Mouse (Mus musculus) embryo, embryonic 11 days (tissue): Measurements from ENCODE around the gene Slc9a8.
"Not testable (repeated sequence)": the region's sequence is repeated elsewhere in the genome, so short reads cannot be mapped to it uniquely, and the experiment has no call there.

Experiments
- DNase-seq: peaks from one replicate; pipeline ENCODE4 v3.0.0-alpha.2; 2015

Slc9a8 gene

DNA sequence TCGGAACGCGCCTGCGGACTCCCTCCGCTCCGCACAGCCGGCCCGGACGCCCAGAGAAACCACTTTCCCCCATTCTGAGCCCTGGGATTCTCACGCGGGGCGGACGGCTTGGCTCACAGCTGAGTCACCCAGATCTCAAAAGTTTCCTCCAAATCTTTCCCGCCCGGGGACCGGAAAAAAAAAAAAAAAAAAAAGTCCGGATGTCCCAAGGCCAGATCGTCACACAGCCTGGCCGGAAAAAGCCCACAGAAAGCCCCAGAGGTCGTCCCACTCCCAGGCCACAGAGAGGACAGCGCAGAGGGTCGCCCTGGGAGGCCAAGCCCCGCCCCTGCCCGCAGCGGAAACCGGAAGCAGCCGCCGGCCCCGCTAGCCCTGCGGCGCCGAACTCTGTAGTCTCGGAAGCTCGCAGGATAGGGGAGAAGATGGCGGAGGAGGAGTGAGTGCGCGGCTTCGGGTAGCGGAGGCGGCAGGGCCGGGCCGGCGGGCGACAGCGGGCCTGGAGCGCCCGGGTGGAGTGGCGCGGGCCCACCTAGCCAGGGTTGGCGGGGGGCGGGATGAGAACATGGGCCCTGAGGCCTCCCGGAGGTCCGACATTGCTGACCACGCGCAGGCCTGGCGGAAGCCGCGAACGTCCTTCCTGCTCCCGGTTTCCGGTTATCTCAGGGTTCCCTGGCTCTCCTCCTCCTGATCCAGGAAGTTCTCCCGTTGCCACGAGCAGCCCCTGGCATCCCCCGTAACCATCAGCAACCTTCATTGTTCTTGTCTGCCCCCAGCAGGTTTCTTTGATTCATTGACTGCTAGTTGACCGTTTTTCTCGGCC is at the start of gene Slc9a8:
Slc9a8 (plus strand) TSS at position 383 of the 820 bp plus-strand sequence.
- peak; percentile 96 for DNase-seq

DNA sequence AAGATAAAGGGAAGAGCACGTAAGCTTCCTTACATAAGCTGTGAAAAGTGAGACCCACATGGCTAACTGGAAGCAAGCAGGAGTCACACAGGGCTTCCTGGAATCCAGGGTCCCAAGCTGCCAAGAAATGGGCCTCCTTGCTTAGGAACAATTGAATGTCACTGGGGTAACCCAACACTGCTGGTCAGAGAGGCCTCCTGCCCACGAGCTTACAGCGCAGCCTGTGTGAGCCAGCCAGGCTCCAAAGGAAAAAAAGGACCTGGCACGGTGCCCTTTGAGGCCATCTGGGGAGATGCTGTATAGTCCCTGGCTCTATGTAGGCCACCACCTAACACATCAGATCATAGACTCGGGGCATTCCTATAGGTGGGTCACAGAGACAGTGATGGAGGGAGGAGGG is 48.2 kb upstream of the Slc9a8 start:
- DNase-seq = no peak

DNA sequence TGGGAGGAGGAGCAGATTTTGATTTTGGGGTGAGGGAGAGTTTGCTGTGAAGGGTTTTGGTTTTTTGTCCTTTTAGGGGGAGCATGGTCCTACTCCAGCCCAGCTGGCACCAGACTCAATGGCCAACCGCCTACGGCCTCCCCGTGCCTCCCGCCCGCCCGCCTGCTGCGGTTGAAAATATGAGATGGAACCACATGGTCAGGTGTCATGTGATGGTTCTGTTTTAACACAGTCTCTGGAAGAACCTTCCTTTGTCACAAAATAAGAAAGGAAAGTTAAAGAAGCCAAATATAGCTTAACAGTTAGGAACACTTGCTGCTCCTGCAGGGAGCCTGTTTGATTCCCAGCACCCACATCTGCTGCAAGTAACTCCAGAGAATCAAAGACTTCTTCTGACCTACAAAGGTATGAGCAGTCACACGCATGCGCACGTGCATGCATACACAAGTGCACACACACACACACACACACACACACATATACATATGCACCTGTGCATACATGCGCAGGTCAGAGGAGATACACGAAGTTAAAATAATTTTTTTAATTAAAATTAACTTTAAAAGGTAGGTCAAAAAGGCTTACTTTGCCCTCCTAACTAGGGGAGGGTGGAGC is 47.2 kb upstream of the Slc9a8 start:
- DNase-seq = no peak

DNA sequence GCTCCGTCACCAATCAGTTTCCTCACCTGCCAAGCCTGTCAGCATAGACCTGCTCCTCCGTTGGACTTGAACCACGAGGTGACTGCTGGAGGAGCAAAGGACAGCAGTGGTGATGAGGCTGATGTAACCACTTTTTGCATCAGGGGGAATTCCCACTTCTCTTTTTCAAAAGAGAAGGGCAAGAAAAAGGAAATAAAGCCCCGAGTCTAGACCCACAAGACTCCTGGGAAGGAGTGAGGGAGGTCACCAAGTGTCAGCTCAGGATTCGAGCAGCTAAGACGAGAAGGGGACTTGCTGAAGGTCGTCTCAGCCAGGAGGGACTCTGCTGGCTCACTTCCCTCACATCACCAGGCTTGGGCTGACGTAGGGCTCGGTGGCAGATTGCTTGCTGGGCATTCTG is 46.4 kb upstream of the Slc9a8 start:
- no peak for DNase-seq

DNA sequence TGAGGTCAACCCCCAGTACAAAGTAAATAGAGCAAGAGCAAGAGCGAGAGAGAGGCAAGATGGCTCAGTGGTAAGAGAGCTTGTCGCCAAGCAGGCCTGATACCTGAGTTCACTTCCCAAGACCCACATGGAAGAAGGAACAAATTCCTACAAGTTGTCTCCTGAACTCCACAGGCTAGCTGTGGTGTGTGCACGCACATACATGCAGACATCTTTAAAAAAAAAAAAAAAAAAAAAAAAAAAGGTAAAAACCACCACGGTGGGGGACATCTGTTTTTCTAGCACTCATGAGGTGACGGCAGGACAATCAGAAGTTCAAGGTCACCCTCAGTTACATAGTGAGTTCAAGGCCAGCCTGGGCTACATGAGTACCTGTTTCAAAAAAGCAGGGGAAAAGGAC is 45.8 kb upstream of the Slc9a8 start:
- DNase-seq = no peak

DNA sequence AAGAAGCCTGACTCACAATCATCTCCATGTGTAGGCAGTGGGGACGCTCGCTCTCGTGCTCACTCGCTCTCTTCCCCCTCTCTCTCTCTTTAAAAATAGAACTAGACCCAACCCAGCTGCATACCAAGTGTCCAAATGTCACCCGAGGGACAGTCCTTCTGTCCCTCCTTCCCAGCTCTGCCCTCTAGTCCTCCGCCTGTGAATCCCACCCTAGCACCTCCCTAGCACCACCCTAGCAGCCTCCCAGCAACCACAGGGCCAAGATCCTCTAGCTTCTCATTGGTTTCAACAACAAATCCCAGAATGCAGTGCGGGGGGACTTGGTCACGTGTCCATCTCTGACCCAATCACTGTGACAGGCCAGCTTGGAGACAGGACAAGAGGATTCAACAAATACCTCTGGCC is 45.4 kb upstream of the Slc9a8 start:
- DNase-seq = no peak

DNA sequence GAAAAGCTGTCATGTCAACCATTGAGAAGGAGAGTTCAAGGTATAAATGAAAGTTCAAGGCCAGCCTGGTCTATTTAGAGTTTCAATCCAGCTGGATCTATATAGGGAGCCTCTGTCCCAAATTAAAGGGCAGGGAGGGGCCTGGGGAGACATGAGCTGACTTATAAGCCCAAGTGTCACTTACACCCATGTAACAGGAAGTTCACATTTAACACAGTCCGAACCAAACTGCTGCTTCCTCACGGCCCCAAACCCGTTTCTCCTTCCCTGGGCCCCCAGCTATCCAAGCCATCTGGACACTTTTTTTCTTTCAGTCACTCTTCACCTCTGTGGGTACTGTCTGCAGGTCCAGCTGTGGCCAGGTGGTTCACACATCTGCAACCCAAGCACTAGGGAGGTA is 43.8 kb upstream of the Slc9a8 start:
- DNase-seq = no peak

DNA sequence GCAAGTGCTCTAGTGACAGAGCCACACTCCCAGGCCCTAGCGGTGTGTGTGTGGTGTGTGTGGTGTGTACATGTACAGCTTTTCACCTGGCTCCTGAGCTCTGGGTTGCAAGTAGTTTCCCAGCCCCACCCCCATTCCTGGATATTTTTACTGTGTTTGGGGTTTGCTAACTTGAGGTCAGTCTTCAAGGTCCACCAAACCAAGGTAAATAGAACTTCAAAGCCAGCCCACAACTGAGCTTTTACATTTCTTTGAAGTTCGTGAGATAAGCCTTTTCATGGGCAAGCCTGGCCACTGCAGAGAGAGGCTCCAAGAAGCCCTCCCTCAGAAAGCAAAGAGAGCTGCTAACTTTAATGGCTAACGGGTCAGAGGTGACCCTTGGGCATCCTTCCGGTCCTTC is 42.5 kb upstream of the Slc9a8 start:
- DNase-seq = no peak

DNA sequence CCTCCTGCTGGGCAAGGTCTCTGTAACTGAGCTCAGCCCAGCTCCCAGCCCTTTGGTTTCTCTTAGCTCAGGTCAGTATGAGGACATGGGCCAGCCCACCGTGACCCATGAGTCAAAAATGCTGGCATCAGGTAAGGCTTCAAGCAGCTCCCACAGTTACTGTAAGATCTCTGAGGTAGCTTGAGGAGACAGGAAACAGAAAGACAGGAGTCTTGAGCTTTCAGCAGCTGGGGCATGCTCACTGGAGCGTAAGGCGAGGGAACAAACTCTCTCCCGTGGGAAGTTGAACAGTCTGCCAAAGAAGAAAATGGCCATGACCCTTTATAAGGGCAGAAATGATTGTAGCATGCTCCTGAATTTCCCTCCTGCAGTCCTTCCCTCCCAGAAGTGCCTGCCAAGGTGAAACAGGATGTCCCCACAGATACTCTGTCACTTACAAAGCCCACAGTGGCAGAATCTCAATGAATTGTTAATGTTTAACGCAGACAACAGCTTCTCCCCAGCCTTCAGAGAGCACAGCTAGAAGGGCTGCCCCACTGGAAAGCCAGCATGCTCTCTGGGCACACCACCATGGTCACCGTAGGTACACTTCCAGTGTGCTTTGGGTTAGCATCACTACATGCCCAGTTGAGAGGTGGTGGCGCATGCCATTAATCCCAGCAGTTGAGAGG is 40.8 kb upstream of the Slc9a8 start:
- DNase-seq = no peak

DNA sequence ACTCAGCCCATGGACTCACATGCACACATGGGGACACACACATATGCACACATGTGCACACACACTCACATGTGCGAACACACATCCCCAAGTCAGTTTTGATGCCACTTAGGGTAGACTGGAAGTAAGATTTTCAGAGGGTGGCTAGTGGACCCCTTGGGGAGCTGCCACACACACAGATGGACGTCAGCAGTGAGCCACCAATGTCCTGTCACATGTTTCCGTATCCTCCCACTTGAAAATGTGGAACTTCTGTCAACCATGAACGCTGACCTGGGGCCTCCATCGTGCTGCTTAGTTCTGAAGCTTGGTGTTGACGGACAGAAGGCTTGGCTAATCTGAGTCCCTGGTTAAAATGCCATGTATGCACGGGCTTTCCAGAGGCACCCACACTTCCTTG is 39.9 kb upstream of the Slc9a8 start:
- no peak for DNase-seq

DNA sequence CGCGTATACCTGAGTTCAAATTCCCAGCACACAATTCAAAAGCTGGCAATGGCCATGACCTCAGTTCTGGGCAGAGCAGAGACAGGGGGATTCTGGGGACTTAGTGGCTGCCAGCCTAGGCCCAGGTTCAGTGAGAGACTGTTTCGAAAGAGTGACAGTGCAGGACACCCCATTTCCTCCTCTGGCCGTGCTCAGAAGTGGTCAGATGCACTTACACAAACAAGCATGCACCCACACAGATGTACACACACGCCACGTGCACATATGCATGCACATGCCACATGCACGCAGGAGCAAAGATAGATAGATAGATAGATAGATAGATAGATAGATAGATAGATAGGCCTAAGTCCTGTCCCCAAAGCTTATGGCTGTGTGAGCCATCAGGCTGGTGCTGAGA is 39.1 kb upstream of the Slc9a8 start:
- no peak for DNase-seq

DNA sequence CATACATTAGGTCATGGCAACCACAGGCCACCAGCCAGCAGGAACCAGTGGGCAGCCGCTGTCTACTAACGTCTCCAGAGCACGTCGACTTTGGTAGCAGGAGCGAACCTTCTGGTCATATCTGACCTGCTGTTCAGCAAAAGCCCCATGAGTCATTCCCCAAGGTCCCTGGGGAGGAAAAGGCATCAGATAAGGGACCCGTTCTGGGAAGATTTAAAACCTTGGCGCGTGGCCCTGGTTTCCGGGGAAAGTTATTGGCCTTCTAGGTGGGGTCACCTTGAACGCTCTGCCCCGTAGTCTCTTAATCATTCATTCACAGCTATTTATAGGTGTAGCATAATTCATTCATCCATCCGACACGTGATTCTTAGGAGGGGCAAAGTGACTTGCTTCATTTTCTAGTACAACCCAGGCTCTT is 37.8 kb upstream of the Slc9a8 start:
- no peak for DNase-seq

DNA sequence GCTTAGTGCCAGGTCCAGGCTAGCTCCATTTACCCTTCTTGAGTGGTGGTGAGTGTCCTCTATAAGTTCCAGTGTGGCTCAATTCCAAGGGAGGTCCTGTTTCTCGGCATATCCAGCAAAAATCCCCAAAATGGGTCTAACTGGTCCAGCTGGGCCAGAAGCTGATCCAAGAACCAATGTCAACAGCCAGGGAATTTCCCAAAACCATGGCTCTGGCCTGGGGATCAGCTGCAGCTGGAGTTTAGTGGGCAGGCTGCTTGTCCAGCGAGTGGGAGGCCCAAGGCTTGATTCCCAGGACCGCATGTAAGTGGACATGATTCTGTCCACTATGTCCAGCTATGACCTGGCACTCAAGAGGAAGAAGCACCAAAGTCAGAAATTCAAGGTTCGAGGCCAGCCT is 35.1 kb upstream of the Slc9a8 start:
- no peak for DNase-seq

DNA sequence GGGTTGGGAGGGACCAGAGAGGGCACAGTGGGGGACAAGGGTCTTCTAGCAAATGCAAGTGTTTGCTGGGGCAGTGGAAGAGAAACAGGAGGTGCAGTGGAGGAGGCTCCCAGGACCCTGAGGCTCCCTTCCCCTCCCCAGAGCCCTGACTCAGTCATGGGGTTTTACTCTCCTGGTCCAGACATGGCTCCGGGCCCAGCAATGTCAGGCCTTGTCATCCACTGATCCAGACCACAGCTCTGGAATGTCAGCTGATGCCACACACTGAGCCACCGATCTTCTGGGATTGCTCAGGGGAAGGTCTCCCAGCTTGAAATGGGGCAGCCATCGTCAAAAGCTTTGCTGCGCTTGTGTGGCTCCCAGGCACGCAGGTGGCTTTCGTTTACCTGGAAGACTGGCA is 34.5 kb upstream of the Slc9a8 start:
- DNase-seq = no peak

DNA sequence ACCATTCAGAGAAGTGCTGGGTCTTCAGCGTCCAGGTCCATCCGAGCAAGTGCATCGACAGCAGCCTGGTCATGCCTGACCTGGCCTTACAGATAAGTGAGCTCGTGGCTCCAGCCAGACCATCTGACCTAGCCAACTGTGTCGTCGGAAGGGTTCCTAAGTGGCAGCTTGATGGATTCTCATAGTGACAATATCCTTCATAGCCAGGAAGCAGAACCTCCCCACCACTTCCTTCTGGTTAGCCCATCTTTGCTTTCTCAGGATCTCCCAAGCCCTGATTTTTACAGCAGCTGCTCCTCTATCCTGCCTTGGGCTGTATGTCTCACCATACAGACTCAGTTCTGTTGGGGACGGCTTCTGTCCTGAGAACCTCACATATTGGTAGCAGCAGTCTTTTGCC is 27.1 kb upstream of the Slc9a8 start:
- no peak for DNase-seq

DNA sequence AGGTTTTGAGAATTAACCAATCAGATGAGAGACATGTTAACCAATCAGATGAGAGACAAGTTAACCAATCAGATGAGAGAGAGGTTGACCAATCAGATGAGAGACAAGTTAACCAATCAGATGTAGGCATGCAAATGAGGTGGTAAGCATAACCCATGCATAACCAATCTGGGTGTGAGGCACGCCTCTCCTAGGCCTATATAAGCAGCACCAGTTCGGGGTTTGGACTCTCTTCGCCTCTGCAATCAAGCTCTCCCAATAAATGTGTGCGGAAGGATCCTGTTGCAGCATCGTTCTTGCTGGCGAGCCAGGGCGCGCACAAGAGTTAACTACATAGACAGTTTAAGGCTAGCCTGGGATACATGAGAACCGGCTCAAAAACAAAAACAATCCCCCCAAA is 25.1 kb upstream of the Slc9a8 start:
- DNase-seq = not testable (repeated sequence)

DNA sequence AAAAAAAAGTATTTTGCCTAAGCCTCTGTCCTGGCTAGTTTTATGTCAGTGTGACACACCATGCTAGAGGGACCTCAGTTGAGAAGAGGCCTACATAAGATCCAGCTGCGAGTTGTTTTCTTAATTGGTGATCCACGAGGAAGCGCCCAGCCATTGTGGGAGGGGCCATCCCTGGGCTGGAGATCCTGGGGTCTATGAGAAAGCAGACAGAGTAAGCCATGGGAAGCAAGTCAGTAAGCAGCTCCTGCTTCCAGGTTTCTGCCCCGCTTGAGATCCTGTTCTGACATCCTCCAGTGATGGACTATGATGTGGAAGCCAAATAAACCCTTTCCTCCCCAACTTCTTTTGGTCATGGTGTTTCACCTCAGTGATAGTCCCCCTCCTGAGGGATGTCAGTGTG is 22.5 kb upstream of the Slc9a8 start:
- DNase-seq = no peak

DNA sequence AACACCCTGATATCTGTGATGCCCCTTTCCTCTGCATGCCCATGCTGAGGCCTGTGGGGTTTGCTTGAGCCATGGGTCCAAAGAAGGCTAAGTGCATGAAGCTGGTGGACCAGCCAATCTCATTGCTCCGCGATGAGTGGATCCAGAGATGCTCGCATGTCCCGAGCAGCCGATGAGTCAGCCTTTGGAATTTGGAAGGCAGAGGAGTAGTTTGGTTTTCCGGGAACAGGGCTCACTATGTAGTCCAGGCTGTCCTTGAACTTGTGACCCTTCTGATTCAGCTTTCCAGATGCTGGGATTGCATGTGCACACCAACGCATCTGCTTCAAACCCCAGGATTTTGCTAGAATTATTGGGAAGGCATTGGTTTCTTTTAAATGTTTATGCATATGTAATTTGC is 21.9 kb upstream of the Slc9a8 start:
- no peak for DNase-seq

DNA sequence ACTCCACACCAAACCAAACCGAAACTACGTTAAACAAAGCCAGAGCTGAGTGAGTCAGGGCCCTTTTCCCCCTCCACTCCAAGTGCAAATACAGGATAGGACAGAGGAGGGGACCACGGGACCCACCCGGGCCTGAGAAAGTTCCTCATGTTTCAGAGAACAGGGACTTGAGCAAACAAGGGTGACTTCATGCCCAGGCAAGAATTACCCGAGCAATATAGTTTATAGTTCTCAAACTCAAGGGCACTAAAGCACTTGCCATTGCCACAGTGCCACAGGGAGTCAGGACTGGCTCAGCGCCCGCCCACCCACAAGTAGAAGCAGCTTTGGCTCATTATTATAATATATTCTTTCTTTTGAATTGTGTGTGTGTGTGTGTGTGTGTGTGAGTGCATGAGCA is 18.4 kb upstream of the Slc9a8 start:
- no peak for DNase-seq

DNA sequence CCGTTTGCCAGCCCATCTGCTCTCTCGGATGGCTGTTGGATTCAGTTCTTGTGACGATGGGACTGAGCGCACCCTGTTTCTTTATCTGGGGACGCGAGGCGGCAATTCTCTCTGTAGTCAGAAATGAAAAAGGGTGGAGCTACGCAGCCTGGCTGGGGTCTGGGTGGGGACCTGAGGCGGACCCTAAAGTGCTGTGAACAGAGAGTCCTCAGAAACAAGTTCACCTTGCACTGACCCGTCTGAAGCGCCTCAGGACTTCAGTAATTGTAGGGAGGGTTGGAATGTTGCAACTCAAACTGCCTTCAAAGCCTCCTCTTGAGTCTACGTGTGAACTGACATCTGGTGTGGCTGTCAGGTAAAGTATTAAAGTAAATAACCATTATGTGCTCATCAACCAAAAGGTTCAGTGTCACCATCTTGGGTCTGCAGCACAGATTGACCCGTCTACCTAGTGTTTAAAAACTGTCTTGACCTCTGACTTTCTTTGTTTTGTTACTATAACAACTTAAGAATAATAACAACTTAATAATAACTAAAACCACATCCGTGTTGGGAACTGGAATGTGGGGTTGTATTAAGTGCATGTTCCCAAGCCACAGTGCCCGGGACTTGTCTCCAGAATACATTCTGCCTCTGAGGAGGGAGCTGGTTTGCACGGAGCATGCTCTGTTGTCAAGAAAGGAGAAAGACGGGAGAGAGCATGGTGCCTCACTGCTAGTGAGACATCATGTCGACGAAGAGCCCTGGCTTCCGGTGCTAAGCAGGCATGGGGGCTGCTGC is 16.2 kb upstream of the Slc9a8 start:
- no peak for DNase-seq

DNA sequence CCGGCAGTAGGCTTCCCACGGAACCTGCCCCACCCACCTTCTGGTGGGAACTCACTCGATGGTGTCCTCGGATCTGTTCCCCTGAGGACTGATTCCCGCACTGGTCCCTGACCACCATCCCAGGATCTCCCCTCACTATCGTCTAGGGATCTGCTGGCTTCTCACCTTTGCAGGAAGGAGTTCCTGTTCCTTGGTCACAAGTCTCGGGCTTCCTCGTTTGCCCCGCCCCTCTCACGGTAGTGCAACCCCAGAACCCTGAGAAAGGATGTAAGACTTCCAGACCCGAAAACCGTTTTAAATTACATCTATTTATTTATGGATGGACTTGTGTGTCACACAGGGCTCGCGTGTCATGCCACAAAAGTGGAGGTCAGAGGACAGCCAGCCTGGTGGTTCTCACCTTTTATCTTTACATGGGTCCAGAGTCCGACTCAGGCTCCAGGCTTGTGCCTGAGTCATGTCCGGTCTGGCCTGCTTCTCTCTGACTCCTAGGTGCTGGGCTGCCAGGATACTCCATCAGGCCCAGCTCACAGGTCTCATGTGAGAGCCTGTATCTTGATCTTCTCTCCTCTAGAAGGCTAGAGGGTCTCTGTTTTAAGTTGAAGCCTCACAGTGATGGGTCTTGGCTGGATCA is 14.1 kb upstream of the Slc9a8 start:
- DNase-seq = no peak

DNA sequence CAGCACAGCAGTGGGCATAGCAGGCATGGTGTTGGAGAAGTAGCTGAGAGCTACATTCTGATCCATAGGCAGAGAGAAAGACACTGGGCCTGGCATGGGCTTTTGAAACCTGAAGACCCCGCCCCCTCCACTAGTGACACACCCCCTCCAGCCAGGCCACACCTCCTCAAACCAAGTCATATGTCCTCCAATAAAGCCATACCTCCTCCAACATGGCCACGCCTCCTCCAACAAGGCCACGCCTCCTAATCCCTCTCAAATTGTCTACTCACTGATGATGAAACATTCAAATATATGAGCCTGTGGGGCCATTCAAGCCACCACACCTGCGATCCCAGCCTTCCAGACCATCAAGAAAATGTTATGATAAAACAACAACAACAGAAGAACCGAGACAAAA is 7.1 kb upstream of the Slc9a8 start:
- no peak for DNase-seq

DNA sequence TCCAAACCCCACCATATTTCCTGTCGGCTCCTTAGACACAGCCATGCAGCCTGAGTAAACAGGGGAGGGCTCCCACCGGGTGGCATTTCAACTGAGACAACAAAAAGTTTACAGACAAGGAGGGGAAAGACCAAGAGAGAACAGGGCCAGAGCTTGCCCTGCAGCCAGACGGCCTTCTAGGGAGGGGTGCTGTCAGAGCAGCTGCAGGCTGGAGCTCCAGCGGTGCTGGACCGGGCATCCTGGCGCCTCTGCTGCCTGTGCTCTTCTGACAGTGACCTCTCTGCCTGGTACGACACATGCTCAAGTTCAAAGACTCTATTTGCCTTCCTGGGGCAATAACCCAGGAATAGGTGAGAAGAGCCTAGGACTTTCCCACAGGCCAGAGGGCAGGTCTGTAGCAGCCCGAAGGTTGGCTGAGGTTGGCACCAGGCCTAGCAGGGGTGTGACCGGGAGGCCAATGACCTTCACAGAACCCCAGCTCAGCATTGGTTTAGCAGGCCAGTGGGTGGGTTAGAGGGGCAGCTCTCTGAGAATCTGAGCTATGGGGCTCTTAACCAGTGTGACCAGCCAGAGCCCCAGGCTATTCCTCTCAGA is 5.4 kb upstream of the Slc9a8 start:
- DNase-seq = no peak
